Mouse (Mus musculus) mouse trophoblast stem cell (cell line): Measurements from ENCODE around the gene Cox19.

Source experiments
- in situ Hi-C, 2 experiments: fragments of 300-500 bp; cut with MseI, MboI; formaldehyde crosslinking; loops; 2 replicates in 1 of 2; 3 replicates in 1 of 2; pipeline ENCODE4 v1.15.1; 2025

Gene Cox19

GRCm38 (mm10) chr5:139327634-139328020, 23.6 kb downstream of the Cox19 start:
- in situ Hi-C loops = no loop called here

- in situ Hi-C loops = no loop called here
Observed at GRCm38 (mm10) chr5:139326986-139327633, 24.1 kb downstream of the Cox19 start.

GRCm38 (mm10) chr5:139326111-139326696, 25.0 kb downstream of the Cox19 start:
- in situ Hi-C loops = no loop called here

- in situ Hi-C loops = no loop called here
Observed at GRCm38 (mm10) chr5:139325395-139325966, 25.7 kb downstream of the Cox19 start, which contains the start of gene Adap1. Adap1 (minus strand) TSS chr5:139325622.

- in situ Hi-C loops = no loop called here
Observed at GRCm38 (mm10) chr5:139324691-139325394, 26.4 kb downstream of the Cox19 start.

- in situ Hi-C loops = no loop called here
Observed at GRCm38 (mm10) chr5:139324045-139324491, 27.1 kb downstream of the Cox19 start.

- in situ Hi-C loops = no loop called here
Observed at GRCm38 (mm10) chr5:139323260-139323924, 27.8 kb downstream of the Cox19 start.

GRCm38 (mm10) chr5:139321331-139321730, 29.9 kb downstream of the Cox19 start:
- in situ Hi-C loops = no loop called here

- in situ Hi-C loops = no loop called here
Observed at GRCm38 (mm10) chr5:139320424-139320823, 30.8 kb downstream of the Cox19 start.

GRCm38 (mm10) chr5:139317751-139318504, 33.3 kb downstream of the Cox19 start:
- in situ Hi-C loops = no loop called here

- in situ Hi-C loops = no loop called here
Observed at GRCm38 (mm10) chr5:139316982-139317675, 34.1 kb downstream of the Cox19 start.

- in situ Hi-C loops = no loop called here
Observed at GRCm38 (mm10) chr5:139314941-139315642, 36.1 kb downstream of the Cox19 start.

- in situ Hi-C loops = no loop called here
Observed at GRCm38 (mm10) chr5:139313536-139313935, 37.7 kb downstream of the Cox19 start.

GRCm38 (mm10) chr5:139311822-139312221, 39.4 kb downstream of the Cox19 start:
- in situ Hi-C loops = no loop called here

GRCm38 (mm10) chr5:139310477-139310876, 40.7 kb downstream of the Cox19 start:
- in situ Hi-C loops = no loop called here

- in situ Hi-C loops = no loop called here
Observed at GRCm38 (mm10) chr5:139309946-139310345, 41.3 kb downstream of the Cox19 start.

GRCm38 (mm10) chr5:139303646-139304061, 47.6 kb downstream of the Cox19 start:
- in situ Hi-C loops = no loop called here

GRCm38 (mm10) chr5:139302101-139302500, 49.1 kb downstream of the Cox19 start:
- in situ Hi-C loops = no loop called here

- in situ Hi-C loops = no loop called here
Observed at GRCm38 (mm10) chr5:139297745-139298144, 53.5 kb downstream of the Cox19 start.

- in situ Hi-C loops = no loop called here
Observed at GRCm38 (mm10) chr5:139297092-139297491, 54.1 kb downstream of the Cox19 start.
